Mouse (Mus musculus) limb, embryonic 10.5 days (tissue): ENCODE results near the gene Ssmem1. TPM values are rescaled to one million over a fixed set of nuclear protein-coding genes. Genes with fewer than 3 reads are reported as not detected.

Experiments
- polyA plus RNA-seq: library from polyadenylated mRNA; unstranded; fragments of >200 nt; fragmentation: Nextera tagmentation; extraction: Ambion mirVana; gene quantifications from 2 replicates; pipeline ENCODE4 v1.2.1, GENCODE M21; 2016

Gene Ssmem1
- polyA plus RNA-seq, 1 experiment from 2014 or later, result 0.38 TPM

Other genes with a start within 250 kb of the Ssmem1 start
- 31.9 and 41.2 TPM in 2 replicates for gene Ube2h, start 205.3 kb upstream of the Ssmem1 start, polyA plus RNA-seq
- 91.3 and 95.9 TPM in 2 replicates for gene Zc3hc1, start 118.8 kb upstream of the Ssmem1 start, polyA plus RNA-seq
- gene Klhdc10, start 108.0 kb upstream of the Ssmem1 start, polyA plus RNA-seq, result 46.2 and 49.2 TPM in 2 replicates
- gene Tmem209, start 66 bp upstream of the Ssmem1 start, polyA plus RNA-seq, result 45.7 and 51.6 TPM in 2 replicates
- 109 and 110 TPM in 2 replicates for gene Cpa2, start 31.7 kb downstream of the Ssmem1 start, polyA plus RNA-seq
- 1.1 and 1.4 TPM in 2 replicates for gene Cpa4, start 58.5 kb downstream of the Ssmem1 start, polyA plus RNA-seq
- gene Cpa5, start 101.2 kb downstream of the Ssmem1 start, polyA plus RNA-seq, result 0.23 and 0.35 TPM in 2 replicates
- 0.38 TPM in 2 replicates for gene Cpa1, start 129.4 kb downstream of the Ssmem1 start, polyA plus RNA-seq
- gene Cep41, start 183.9 kb downstream of the Ssmem1 start, polyA plus RNA-seq, result 28.8 and 33.1 TPM in 2 replicates
- gene Mest, start 213.7 kb downstream of the Ssmem1 start, polyA plus RNA-seq, result 3,140 and 3,810 TPM in 2 replicates